Mouse (Mus musculus) mouse embryonic stem cell (cell line): Measurements from ENCODE around the gene Gabrb1.

Source experiments
- in situ Hi-C, 2 experiments: fragments of 300-500 bp; cut with MboI; formaldehyde crosslinking; loops; 1 replicate in 1 of 2; 3 replicates in 1 of 2; pipeline ENCODE4 v1.14.3; 2019 to 2020; ENCODE audit warnings: low sequenced_read_pairs in 2 of 2, low pct_unique_long_range_greater_than_20kb in 1 of 2, mixed read lengths in 1 of 2; ENCODE audit not compliant: unreplicated experiment in 1 of 2

Gene Gabrb1

DNA sequence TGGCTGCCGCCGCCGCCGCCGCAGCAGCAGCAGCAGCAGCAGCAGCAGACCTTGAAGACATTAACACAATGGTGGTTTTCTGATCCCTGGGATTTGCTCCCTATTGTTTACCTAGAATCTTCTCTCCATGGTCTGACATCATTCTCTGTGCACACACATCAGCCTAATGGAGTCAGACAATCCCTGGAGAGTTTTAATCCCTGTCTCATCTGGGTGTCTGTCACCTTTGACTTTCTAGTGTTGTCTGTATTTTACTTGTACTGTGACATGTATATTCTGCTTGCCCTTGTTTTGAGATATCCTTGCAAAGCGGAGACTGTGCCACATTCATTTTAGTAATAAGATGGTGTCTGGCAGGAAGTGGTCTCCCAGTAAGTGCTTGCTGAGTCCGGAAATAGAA is 517.6 kb downstream of the Gabrb1 start:
- in situ Hi-C loops = loop anchor here in 1 of 2 experiments (5.0 kb wide), 2 partner anchors 37 to 92 kb away; no protein-coding TSS in a partner anchor

DNA sequence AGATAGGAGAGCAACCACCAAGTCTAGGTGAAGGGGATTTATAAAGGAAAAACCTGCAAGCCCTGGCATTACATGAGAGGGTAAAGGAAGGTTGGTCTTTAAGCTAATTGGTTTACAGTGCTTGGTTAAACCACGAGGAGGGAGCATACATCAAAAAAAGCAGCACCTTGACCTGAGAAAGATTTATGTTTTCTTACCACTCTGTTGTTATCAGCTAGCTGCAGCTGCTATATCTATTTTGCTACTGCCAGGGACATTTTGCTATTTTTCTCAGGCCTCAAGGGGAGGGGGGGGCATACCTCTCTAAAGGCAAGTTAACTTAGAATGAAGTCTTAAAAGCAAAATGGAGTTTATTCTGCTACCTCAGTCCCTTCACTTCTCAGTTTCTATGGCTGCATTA is 523.3 kb downstream of the Gabrb1 start:
- in situ Hi-C loops = no loop called here

DNA sequence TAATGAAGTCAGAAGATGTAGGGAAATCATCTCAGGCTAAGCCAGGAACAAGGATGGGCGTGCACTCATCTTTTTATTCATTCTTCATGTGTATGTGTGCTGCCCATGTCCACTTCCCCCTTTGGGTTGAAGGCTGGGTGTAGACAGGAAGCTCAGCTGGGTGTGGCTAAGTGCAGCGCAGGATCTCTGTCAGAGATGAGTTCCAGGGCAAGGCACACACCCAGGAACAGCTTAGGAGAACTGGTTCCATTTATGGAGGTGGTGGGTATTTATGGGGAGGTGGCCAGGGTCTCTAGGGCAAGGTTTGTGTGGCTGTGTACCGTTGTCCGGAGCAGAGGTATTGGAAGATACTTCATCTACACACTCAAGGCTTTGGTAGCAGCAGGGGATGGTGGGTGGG is 524.9 kb downstream of the Gabrb1 start:
- in situ Hi-C loops = no loop called here

DNA sequence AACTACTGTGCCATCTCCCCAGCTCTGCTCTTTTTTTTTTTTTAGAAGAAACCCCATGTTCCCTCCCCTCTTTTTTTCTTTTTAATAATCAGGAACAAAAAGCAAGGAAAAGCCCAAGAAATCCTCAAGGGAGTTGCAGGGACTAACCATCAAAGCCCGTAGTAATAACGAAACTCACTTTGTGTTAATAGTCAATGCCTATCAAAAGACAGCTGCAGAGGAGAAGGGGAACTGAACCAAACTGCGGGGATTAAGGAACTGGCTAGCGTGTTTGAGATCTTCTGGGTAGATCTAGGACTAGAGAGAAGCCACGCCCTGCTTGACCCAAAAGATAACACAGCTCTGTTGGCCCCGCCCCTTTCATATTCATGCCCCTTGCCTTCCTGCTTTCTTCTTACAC is 526.0 kb downstream of the Gabrb1 start:
- in situ Hi-C loops = no loop called here

DNA sequence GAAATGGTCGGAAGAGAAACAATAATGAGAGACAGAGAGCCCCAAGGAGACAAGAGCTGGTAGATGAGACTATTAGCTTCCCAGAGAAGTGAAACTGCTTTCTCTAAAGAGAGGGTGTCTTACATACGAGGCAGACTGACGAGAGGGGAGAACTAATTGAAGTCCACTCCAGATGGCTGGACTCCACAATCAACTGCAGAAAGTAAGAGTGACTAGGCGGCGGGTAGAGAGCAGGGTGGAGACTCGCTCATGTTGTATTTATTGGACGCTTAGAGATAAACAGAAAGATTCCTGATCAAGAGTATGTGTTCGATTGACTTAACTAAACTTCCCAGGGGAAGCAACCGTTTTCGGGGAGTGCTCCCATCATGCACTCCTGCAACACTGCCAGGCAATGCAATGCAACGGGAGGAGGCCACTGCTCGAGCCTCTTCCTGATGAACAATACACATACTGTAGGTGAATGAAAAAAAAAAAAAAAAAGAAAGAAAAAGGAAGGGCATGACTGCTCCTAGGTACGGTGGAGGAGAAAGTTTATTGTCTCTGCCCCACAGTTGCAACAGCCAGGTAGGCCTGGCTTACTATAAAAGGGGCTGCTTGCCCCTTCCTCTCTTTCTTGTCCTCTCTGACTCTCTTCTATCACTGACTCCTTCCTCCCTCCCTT is 526.7 kb downstream of the Gabrb1 start:
- in situ Hi-C loops = no loop called here

DNA sequence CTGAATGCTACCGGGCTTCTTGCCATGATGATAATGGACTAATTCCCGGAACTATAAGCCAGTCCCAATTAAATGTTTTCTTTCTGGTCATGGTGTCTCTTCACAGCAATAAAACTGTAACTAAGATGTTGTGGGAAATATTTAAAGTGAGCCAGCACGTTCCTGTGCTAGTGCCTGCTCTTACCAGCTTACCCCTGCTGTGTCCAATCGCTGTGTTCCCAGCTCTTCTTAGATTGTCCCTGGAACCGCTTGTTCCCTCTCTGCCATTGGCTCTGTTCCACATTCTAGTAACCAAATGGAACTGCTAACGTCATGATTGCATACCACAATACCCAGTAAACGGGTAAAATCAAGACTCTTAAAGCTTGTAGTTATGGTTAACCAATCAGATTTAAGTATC is 533.2 kb downstream of the Gabrb1 start:
- in situ Hi-C loops = no loop called here

DNA sequence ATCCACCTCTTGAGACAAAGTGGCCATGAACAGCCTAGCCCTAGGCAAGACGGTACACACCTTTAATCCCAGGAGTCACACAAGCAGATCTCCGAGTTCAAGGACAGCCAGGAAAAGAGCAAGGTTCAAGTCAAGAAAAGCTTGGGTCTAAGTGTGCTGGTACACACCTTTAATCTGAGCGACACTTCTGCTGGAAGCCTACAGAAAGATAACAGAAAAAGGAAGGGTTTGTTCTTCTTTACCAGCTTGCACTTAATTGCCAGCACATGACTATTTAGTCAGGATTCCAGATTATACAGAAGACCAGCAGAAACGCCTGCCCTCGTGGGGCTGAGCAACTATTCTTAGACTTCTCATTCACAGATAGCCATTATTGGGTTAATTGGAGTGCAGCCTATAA is 534.0 kb downstream of the Gabrb1 start:
- in situ Hi-C loops = no loop called here

DNA sequence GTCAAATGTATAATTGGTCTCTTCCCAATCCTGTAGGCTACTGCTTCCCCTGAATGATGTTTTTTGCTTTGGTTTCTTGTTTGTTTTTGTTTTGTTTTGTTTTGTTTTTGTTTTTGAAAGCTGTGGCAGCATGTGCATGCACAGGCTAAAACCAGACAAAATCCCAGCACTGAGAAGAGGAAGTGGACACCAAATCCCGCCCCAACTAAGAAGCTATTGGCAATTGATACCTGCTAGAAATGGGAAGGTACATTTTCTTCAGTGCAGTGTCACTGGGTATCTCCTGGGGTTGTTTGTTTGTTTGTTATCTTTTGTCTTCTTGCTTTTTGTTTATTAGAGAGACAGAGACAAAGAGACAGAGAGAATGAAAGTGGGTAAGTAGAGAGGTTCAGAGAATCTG is 537.5 kb downstream of the Gabrb1 start:
- in situ Hi-C loops = no loop called here
